Mouse (Mus musculus) brain, adult 10 weeks (tissue): ENCODE results near the gene Rpusd2. TPM values are rescaled to one million over a fixed set of nuclear protein-coding genes. Genes with fewer than 3 reads are reported as not detected.

Experiments used
- polyA plus RNA-seq: library from polyadenylated mRNA; stranded (reverse); fragments of 350-450 nt; fragmentation: Illumina TruSeq; extraction: RNeasy Lipid Tissue Mini Kit (QIAGEN cat#74804); gene quantifications from one replicate; pipeline ENCODE4 v1.2.3, GENCODE M21; 2015; ENCODE audit warnings: low read depth, low replicate concordance

Rpusd2 gene
- 4.1 TPM for polyA plus RNA-seq

DNA sequence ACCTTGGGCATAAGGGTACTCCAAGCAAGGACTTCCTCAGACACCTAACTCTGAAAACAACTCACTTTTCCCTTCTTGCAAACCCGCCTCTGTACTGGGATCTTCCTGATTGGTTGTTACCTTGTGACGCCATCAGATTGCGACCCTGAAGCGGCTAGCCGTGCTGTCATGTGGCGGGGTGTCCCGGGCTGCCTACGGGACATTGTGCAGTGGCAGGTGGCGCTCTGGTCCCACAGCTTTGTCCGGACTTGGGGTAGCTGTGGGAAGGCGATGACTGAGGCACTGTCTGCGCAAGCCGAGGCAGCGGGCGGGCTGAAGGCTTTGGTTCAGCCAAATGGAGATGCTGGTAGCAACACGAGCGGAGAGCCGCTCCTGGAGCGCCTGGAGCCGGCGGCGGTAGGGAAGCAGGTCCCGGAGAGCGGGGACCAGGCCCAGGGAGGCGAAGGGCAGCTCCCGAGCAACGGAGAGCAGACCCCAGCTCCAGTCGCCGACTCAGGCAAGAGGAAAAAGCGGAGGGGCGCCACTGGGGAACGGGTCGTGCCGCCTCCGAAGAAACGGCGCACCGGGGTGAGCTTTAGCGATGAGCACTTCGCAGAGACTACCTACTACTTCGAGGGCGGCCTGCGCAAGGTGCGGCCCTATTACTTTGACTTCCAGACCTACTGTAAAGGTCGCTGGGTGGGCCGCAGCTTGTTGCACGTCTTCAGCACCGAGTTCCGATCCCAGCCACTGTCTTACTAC is at the start of gene Rpusd2:
TSS of gene Rpusd2 (plus strand) at position 135 of the 741 bp plus-strand sequence.

GRCm38 (mm10) chr2:119028941-119029551 is 5.5 kb upstream of the Rpusd2 start, which contains the start of gene Ccdc32:
Gene Ccdc32, minus strand, starts transcription at chr2:119029393.

DNA sequence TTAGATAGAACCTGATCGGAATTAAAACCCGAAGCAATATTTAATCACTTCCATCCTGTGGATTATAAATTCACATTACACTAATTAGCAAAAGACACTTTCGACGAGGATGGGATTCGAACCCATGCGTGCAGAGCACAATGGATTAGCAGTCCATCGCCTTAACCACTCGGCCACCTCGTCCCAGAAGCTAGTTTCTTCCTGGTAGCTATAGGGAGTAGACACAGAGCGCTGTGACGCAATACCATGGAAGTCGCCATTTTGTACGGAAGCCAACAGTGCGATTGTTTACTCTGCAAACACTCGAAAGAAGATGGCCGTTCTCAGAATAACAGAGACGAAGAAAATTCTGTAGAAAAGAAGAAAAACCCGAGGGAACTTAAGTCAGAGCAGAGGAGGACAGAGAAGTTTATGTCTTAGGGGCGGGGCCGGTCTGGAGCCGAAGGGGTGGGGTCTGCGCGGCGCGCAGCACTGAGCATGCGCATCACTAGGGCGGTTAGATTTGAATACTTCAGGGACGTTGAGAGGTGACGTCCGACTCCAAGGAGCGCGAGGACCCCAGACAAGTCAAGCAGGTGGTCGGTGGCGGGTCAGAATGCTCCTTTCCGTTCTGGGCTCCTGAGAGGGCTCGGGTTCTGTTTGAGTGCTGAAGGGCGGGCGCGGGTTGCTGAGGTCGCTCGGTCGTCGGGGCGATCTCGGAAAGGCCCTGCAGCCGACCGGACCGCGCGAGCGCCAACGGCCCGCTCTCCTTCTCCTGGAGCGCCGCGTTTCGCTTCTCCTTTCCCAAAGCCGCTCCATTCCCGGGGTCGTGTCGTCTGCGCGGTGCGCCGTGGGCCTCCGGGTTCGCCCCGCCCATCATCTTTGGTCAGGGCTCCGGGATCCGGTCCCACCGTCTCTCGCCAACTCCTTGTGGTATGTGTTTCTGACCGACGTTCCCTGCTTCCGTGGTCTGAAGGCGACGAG is 12.3 kb downstream of the Rpusd2 start, which contains the start of gene Knl1:
TSS of gene Knl1 (plus strand) at position 471 of the 963 bp plus-strand sequence.

Other genes with a start within 250 kb of the Rpusd2 start
- gene Knstrn, start 220.8 kb upstream of the Rpusd2 start, polyA plus RNA-seq = 2.0 TPM
- 84.6 TPM for gene Ivd, start 172.8 kb upstream of the Rpusd2 start, polyA plus RNA-seq
- gene Bahd1, start 134.4 kb upstream of the Rpusd2 start, polyA plus RNA-seq = 16.6 TPM
- 2.5 TPM for gene Chst14, start 108.3 kb upstream of the Rpusd2 start, polyA plus RNA-seq
- gene Ccdc32, start 5.4 kb upstream of the Rpusd2 start, polyA plus RNA-seq = 74.4 TPM
- not detected for gene Knl1, start 12.3 kb downstream of the Rpusd2 start, polyA plus RNA-seq
- 1.5 TPM for gene Rad51, start 78.0 kb downstream of the Rpusd2 start, polyA plus RNA-seq
- 54.5 TPM for gene Rmdn3, start 122.2 kb downstream of the Rpusd2 start, polyA plus RNA-seq
- gene Gchfr, start 133.0 kb downstream of the Rpusd2 start, polyA plus RNA-seq = 4.4 TPM
- not detected for gene Gm14137, start 139.7 kb downstream of the Rpusd2 start, polyA plus RNA-seq
- 41.8 TPM for gene Zfyve19, start 173.8 kb downstream of the Rpusd2 start, polyA plus RNA-seq
- 21.0 TPM for gene Dnajc17, start 174.0 kb downstream of the Rpusd2 start, polyA plus RNA-seq
- gene Ppp1r14d, start 195.1 kb downstream of the Rpusd2 start, polyA plus RNA-seq = not detected
- 2.6 TPM for gene Spint1, start 202.6 kb downstream of the Rpusd2 start, polyA plus RNA-seq
- gene Rhov, start 236.5 kb downstream of the Rpusd2 start, polyA plus RNA-seq = 7.8 TPM